Comparison of ENCODE assay signal across 7 mouse cellular contexts in genomic region chr8:91069407-91069806, GRCm38 (mm10). TPM values are rescaled to one million over a fixed set of nuclear protein-coding genes. Genes with fewer than 3 reads are reported as not detected.
A peak's percentile ranks its signal among the peaks of the same experiment; 100 is the strongest.
DNase-seq lines count a peak whose midpoint lies in the region; ATAC-seq and TF ChIP-seq lines count a peak whose summit lies in the region.

No protein-coding gene starts in this region.

- no peak for TF ChIP-seq CTCF in olfactory bulb, adult 2 months (IDR thresholded peaks at IDR 0.05; ENCODE audit: insufficient read depth, low read depth, low read length)

- no peaks in the 10 kb centered on the region for H3K9me3 ChIP-seq in limb, embryonic 15.5 days

- H3K27me3 ChIP-seq in limb, embryonic 15.5 days, result no peaks in the 10 kb centered on the region

- H3K27ac ChIP-seq in limb, embryonic 15.5 days, result peak overlapping the region; percentile 81; the same call in 1 of the 2 replicates
- H3K27ac ChIP-seq in olfactory bulb, adult 2 months (ENCODE audit: insufficient read depth, low read depth, low read length), result 0 out of 2 replicates have a peak overlapping the region, but pooled peaks have one; percentile 58

- peaks cover 11% of the 10 kb centered on the region for H3K4me1 ChIP-seq in limb, embryonic 15.5 days
- peaks cover 18% of the 10 kb centered on the region for H3K4me1 ChIP-seq in olfactory bulb, adult 2 months (ENCODE audit: control insufficient read depth, insufficient read depth, low read length)

- peak; percentile 29 for DNase-seq in thymus, postnatal 25 days
- DNase-seq in thymus, postnatal 0 days (ENCODE audit: low spot score), result no peak
- DNase-seq in heart, postnatal 4 days, result peak; percentile 19
- DNase-seq in urinary bladder, adult 18-20 months (ENCODE audit: low spot score in 2 of 2), result no peak

- H3K36me3 ChIP-seq in limb, embryonic 15.5 days, result peaks cover 9% of the 10 kb centered on the region

- ATAC-seq in common myeloid progenitor, adult 5-6 weeks (replicated peaks; ENCODE audit: low read depth, poor library complexity, severe bottlenecking), result 0 out of 2 replicates have a peak, but pooled peaks have one; percentile 4
- ATAC-seq in limb, embryonic 15.5 days (ENCODE audit: insufficient number of reproducible peaks, low FRiP score, low TSS enrichment, low read depth), result 0 out of 2 replicates have a peak, but pooled peaks have one; percentile 11

- no peak overlapping the region for H3K9ac ChIP-seq in limb, embryonic 15.5 days

- no peak for TF ChIP-seq POLR2A in olfactory bulb, adult 2 months (IDR thresholded peaks at IDR 0.05; ENCODE audit: insufficient read depth, low read depth, low read length)

- 10% methylated on average over 10 of the region's 10 CpGs for WGBS in limb, embryonic 15.5 days
- 6% methylated on average over 10 of the region's 10 CpGs for WGBS in olfactory bulb, adult 2 months

- H3K4me3 ChIP-seq in limb, embryonic 15.5 days, result peak overlapping the region; percentile 67
- H3K4me3 ChIP-seq in olfactory bulb, adult 2 months (ENCODE audit: insufficient read depth, low read depth, low read length), result peak overlapping the region; percentile 14; the same call in 1 of the 2 replicates

- H3K4me2 ChIP-seq in limb, embryonic 15.5 days, result peak overlapping the region; percentile 62

RNA-seq across cellular contexts. Expression of gene Rbl2, which starts 0.5 kb away (rescaled TPM):
- 26.4 and 28.6 TPM in 2 replicates for polyA plus RNA-seq in thymus, postnatal 0 days (2015; fragmentation: Nextera tagmentation; extraction: Ambion mirVana)
- total RNA-seq in common myeloid progenitor, adult 5-6 weeks (2017), result 68.4 and 74.4 TPM in 2 replicates
- total RNA-seq in heart, postnatal 4 days (2021), result 10 to 100 TPM; 17.6 to 18.8 TPM
- polyA plus RNA-seq in limb, embryonic 15.5 days (2015; fragmentation: Nextera tagmentation; extraction: Ambion mirVana), result 19.1 and 19.6 TPM in 2 replicates
- not detected in 2 replicates for polyA plus RNA-seq in olfactory bulb, adult 2 months (2012; ENCODE audit: insufficient read depth, insufficient read length, low replicate concordance, missing spikeins)

Comparison
In these comparisons a context has a peak if more than half of its experiments do, and no peak if none do; other contexts are left out.
1. DNase-seq: peak in thymus, postnatal 25 days (single experiment) and heart, postnatal 4 days (single experiment); none in thymus, postnatal 0 days (single experiment) and urinary bladder, adult 18-20 months (0 of 2).
2. RNA of gene Rbl2, which starts 0.5 kb away (polyA plus RNA-seq): 26.4 to 28.6 TPM in thymus, postnatal 0 days and 19.1 to 19.6 TPM in limb, embryonic 15.5 days; not detected in olfactory bulb, adult 2 months; every median in the first group is over 10 times any median in the second.